Mouse (Mus musculus) heart, postnatal 4 days (tissue): ENCODE data around the gene Dhx36. TPM values are rescaled to one million over a fixed set of nuclear protein-coding genes. Genes with fewer than 3 reads are reported as not detected.

ENCODE experiments used
- DNase-seq: peaks from one replicate; pipeline ENCODE4 v3.0.0; 2021
- total RNA-seq, 2 experiments: library from RNA; stranded (reverse); gene quantifications; 2 replicates each; pipeline ENCODE4 v1.2.3; 2021

Gene Dhx36
- total RNA-seq, result 10 to 100 TPM; 29.1 to 30.4 TPM

- DNase-seq, result peak; percentile 98
These were observed at the start of gene Dhx36 for GRCm38 (mm10) chr3:62506488-62507205. Dhx36 (minus strand) TSS chr3:62507004.

DNA sequence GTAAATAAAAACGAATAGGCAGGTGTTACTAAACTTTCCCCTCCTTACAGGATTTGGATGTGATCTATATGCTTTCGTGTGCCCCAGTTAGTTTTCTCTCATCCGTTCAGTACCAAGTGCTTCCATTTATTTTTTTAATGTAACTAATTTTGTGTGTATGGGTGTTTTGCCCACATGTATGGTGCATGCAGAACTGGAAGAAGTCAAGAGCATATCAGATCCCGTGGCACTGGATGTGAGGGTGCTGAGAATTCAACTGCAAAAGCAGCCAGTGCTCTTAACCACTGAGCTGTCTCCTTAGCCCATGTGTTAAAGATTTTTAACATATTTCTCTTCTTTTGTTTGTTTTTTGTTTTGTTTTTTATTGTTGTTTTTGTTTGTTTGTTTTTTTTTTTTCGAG, 20.8 kb upstream of the Dhx36 start:
- DNase-seq, result no peak

GRCm38 (mm10) chr3:62527160-62527559, 20.4 kb upstream of the Dhx36 start:
- no peak for DNase-seq

GRCm38 (mm10) chr3:62507206-62507647, 423 bp upstream of the Dhx36 start:
- DNase-seq, result no peak

DNA sequence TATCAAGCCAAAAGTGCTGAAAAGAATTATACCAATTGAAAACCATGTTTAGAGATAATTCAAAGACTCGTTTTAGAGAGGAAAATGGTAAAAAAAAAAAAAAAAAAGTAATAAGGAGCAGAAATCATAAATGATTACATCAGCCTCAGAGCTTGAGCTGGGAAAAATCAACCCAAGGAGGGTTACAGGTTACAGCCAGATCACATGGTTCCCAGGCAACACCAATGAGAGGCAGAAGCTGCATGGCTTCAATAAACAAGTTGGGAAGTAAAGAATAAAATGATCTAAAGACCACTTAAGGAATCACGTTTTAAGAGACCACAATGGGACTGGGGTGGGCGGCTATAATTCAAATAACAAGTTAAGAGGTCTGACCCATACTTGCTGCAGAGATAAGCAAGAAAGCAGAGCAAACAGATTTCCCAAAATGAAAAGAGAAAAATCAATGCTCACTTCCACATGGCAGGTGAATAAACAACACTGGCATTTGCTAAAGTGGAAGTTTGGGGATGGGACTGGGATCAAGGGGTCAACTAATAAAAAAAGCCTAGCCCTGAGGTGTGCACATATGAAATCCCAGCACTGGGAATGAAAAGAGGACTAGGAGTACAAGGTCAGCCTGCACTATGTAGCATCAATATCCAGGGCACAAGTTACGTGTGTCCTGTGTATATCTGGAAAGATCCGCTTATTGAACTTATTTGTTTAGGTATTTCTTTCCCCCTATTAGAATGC, 1.5 kb downstream of the Dhx36 start:
- no peak for DNase-seq

- no peak for DNase-seq
These were observed 7.5 kb downstream of the Dhx36 start for GRCm38 (mm10) chr3:62499327-62499726.

DNA sequence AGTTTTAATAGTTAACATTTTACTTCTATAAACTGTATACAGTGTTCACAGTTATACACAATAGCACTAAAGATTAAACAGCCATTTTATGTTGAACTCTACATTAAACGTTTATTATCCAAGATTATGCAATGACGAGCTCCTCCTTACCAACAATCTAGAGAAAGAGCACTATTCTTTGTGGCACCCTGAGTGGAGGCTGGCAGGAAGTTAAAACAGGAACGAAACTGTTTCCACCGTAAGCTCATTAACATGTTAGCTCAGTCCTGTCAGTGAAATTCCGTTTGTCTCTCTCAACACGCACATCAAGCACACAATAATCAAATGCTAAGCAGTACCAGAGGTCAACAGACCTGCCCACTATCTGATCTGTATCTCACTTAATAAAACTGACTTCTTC, 14.2 kb downstream of the Dhx36 start:
- no peak for DNase-seq

DNA sequence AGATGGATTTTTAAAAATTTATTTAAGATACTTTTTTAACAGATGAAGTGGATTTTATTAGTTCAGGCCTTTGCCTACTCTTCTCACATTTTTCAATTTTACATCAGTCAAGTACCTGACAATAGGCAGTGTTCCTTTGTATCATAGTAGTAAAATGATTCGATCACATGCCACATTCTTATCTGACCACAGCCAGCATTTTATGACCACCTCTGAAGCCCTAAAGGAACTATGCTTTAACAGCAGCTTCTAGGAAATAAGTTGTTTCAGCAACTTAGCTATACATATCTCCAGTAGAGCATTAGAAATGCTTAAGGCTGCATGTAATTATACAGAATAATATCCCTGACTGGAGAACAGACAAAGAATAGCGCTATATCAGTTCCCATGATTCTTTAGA, 22.5 kb downstream of the Dhx36 start:
- no peak for DNase-seq

- no peak for DNase-seq
These were observed 36.6 kb downstream of the Dhx36 start for GRCm38 (mm10) chr3:62470179-62470578.

- DNase-seq, result no peak
These were observed 42.5 kb downstream of the Dhx36 start for GRCm38 (mm10) chr3:62464276-62464675.

DNA sequence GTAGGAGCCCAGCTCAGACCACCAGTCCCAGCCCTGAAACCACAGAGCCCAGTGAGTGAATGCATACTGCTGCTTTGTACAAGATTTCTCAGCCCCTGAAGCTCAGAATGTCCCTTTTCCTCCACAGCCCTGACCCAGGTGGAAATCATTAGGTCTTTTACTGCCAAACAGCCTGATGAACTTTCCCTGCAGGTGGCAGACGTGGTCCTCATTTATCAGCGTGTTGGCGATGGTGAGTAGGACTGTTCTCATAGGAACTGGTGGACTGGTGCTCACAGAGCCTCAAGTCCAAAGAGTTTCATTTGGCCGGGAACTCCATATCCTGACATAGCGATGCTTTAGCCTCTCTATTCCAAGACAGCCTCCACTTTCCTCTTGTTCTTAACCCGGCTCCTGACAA, 47.3 kb downstream of the Dhx36 start:
- no peak for DNase-seq

DNA sequence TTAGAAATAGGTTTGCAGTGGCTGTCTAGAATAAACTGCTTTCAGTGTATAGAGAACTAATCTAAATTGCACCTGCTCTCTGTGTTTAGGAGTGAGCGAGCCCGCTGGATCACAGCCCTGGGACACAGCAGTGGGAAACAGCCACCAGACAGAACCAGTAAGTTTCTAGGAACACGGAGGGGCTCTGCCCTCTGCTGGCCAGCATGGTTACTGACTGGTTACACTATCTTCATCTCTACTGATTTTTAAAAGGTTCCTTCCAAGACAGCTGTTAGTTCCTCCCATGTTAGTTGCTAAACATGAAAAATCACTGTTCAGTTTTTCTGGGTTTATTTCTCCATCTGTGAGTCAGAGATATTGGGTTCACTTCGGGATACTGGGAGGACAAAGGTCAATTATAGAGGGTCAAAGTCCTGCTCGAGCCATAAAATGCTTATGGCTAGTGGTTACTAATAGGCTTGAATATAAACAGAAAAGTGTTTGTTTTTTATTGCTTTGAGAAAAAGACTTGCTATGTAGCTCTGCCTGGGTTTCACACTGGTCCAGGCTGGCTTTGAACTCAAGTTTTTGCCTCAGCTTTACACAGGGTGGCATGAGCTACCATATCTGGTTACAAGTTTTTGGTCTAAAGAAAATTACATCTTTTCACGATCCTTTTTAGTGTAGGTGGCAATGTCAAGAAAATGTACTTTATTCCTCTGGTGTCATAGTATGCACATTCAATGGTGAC, 48.4 kb downstream of the Dhx36 start:
- peak; percentile 78 for DNase-seq

DNA sequence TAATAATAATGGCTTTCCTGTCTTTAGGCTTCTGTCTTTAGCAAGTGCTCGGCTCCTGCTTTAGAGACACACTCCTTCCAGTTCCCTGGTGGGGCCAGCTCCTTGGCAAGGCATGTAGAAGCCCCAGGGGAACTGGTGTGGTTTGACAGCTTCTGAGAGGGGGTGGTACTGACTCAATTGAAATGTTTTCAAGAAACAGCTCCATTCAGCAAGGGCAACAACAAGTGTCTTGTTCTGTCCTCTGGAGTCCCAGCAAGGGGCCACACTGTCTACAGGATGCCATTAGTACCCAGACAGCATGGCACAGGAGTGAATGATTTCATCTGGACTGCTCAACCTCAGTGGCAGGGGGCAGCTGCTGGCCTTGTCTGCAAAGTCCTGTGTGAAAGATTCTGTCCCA, 51.0 kb downstream of the Dhx36 start:
- no peak for DNase-seq

GRCm38 (mm10) chr3:62454096-62454495, 52.7 kb downstream of the Dhx36 start:
- no peak for DNase-seq

DNA sequence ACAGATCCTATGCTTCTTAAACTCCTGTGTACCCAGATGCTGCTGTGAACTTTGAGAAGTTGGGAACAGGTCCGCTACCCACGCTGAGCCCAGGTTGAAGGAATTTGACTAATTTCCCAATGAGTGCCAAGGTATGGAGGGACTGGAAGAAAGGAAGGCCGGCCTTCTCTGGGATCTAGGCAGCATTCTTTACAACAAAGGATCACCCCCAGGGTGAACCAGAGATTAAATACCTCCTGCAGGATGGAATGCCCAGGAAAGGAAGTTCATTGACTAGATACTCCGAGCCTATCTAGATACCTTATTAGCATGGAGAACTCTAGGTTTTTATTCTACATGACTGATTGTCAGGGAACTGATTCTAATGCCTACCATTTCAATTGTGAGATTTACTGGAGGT, 53.8 kb downstream of the Dhx36 start:
- DNase-seq, result no peak

- no peak for DNase-seq
These were observed 56.8 kb downstream of the Dhx36 start for GRCm38 (mm10) chr3:62449871-62450496.

DNA sequence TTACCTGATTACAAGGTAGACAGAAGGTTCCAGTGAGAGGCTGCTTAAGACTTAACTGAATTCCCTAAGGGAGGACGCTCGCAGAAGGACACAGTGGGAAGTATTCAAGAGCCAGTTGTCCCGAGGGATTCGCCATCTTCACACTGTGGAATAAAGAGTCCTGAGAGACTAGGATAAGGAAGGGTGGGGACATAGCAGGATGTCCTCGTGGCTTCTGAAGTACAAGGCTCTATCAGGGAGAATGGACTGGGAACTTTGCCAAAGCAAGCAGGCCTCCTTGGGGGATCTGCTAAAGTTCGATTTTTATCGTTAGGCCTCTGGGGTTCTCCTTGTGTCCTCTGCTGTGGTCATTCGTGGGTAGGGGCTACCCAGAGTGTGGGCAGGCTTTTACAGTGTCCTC, 59.7 kb downstream of the Dhx36 start:
- DNase-seq, result peak; percentile 14

DNA sequence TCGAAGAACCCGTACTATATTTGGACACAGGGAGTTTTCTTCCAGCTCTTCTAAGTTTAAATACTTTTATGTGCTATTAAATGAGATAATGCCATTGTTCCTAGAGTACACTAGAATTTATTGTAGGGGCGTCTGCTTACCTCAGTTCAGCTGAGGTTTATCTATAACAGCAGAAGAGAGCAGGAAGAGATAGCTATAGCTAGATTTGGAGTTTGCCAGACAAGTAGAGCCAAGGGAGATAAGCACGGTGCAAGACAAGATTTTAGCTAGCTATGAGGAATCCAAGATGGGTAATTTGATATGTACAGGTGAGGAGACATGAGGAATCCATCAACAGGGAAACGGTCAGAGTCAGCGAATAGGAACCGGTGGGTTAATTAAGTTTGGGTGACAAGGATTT, 60.5 kb downstream of the Dhx36 start:
- no peak for DNase-seq

GRCm38 (mm10) chr3:62443582-62444194, 63.1 kb downstream of the Dhx36 start:
- DNase-seq, result no peak

GRCm38 (mm10) chr3:62440431-62440969, 66.3 kb downstream of the Dhx36 start:
- DNase-seq, result no peak

GRCm38 (mm10) chr3:62435923-62436322, 70.9 kb downstream of the Dhx36 start:
- DNase-seq, result no peak

DNA sequence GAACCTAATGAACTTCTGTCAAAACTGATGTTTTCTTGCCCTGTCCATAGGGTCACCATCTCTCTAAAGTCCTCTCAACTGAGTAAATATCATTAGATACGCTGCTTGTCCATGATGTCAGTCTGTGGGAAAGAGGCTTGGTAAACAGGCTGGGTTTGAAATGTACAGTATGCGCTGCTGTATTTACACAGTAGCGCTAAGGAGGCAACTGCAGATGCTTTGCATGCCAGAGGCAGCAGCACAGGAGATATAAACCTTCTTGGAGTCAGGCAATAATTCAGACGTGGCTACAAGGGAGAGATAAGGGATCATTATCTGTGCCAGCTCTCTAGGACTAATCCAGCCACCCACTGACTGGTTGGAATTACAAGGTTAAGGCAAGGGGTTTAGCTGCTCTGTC, 73.1 kb downstream of the Dhx36 start:
- DNase-seq, result no peak
